Mouse (Mus musculus) neural tube, embryonic 13.5 days (tissue): Measurements from ENCODE around the gene Slc25a4. TPM values are rescaled to one million over a fixed set of nuclear protein-coding genes. Genes with fewer than 3 reads are reported as not detected.
"Not testable (repeated sequence)": the region's sequence is repeated elsewhere in the genome, so short reads cannot be mapped to it uniquely, and the experiment has no call there.

Experiments used
- ATAC-seq: fragments of 200-750 bp; cut with Nextera tagmentation; 2 replicates; pipeline ENCODE4 v1.8.0; 2017; ENCODE audit warnings: low read depth, mild to moderate bottlenecking, moderate TSS enrichment, moderate library complexity
- H3K27ac ChIP-seq: fragments of 300-500 bp; sonication (generic); replicated peaks from 2 replicates; pipeline ENCODE4 v1.5.1; 2015; ENCODE audit warnings: moderate library complexity, mild to moderate bottlenecking, inconsistent platforms
- H3K27me3 ChIP-seq: fragments of 300-500 bp; sonication (generic); 2 replicates; pipeline ENCODE4 v1.6.1; 2015; ENCODE audit warnings: mild to moderate bottlenecking, inconsistent platforms
- H3K36me3 ChIP-seq: fragments of 300-500 bp; sonication (generic); 2 replicates; pipeline ENCODE4 v1.6.1; 2015; ENCODE audit warnings: mild to moderate bottlenecking, inconsistent platforms
- H3K4me1 ChIP-seq: fragments of 300-500 bp; sonication (generic); replicated peaks from 2 replicates; pipeline ENCODE4 v1.6.1; 2015; ENCODE audit warnings: inconsistent platforms
- H3K4me2 ChIP-seq: fragments of 300-500 bp; sonication (generic); 2 replicates; pipeline ENCODE4 v1.6.1; 2015; ENCODE audit warnings: inconsistent platforms, mild to moderate bottlenecking, moderate library complexity
- H3K4me3 ChIP-seq: fragments of 300-500 bp; sonication (generic); 2 replicates; pipeline ENCODE4 v1.5.1; 2015; ENCODE audit warnings: mild to moderate bottlenecking, inconsistent platforms
- H3K9ac ChIP-seq: fragments of 300-500 bp; sonication (generic); 2 replicates; pipeline ENCODE4 v1.6.1; 2015; ENCODE audit warnings: moderate library complexity, mild to moderate bottlenecking, inconsistent platforms
- H3K9me3 ChIP-seq: fragments of 300-500 bp; sonication (generic); 2 replicates; pipeline ENCODE4 v1.6.1; 2016; ENCODE audit warnings: inconsistent platforms
- WGBS: fragments of 180-500 bp; shearing (Covaris S2); methylation state at CpG from one replicate; pipeline ENCODE4 v1.1.7; 2015; 5-methylcytosine and 5-hydroxymethylcytosine counted together
- polyA plus RNA-seq: library from polyadenylated mRNA; unstranded; fragments of >200 nt; fragmentation: Nextera tagmentation; extraction: Ambion mirVana; gene quantifications from 2 replicates; pipeline ENCODE4 v1.2.1, GENCODE M21; 2015

The Slc25a4 gene
- polyA plus RNA-seq, result 856 and 869 TPM in 2 replicates

- under 1% methylated on average over 81 of the region's 84 CpGs for WGBS
- Histone ChIP-seq H3K4me1 (peaks cover 47% of the 10 kb centered on the region), H3K9me3 (no peaks in the 10 kb centered on the region), H3K27ac (peak within 1 kb of the TSS; percentile 99), H3K4me2 (peak within 1 kb of the TSS; percentile 91), H3K27me3 (no peaks in the 10 kb centered on the region), H3K9ac (peak within 1 kb of the TSS; percentile 93), H3K36me3 (peaks cover 36% of the 10 kb centered on the region), H3K4me3 (peak within 1 kb of the TSS; percentile 79)
- ATAC-seq, result peak; percentile 98
Measured at GRCm38 (mm10) chr8:46210404-46211315, at the start of gene Slc25a4. TSS of gene Slc25a4 (minus strand) at chr8:46211284.

DNA sequence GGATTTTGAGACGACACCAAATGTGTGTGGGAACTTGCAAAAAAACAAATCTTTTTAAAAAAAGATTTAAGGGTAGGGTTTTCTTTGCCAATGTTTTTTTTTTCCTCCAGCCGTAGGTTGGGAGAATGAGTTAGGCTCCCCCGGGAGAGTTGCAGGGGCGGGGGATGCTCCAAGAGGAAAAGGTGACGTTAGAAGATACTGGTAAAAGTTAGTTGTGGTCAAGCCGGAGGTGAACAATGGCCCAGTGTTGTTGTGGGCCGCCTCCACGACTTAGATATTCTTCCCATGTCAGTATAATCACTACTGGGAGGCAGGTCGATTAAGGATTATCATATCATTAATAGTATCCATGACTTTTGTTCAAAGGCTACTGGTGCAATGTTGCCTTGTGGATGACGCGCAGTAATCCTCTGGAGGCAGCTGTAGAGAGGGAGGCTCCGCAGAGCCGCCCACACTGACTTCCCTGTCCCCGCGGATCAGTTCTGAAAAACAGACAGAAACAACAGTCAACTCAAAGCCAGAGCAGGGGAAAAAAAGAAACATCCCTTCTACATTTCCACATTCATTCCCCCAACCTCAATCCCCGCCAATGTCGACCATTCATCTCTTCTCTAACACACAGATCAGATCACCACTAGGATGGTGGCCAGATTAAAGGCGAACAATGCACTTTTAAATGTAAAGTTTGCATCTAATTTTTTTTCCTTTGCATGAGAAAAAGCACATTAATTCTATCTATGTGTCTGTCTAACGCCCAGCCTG is 47.0 kb upstream of the Slc25a4 start:
- Histone ChIP-seq H3K9ac (no peak overlapping the region), H3K9me3 (no peaks in the 10 kb centered on the region), H3K27me3 (no peaks in the 10 kb centered on the region), H3K4me1 (0 out of 2 replicates have a peak, but pooled peaks cover 5% of the 10 kb centered on the region), H3K27ac (no peak overlapping the region), H3K36me3 (no peaks in the 10 kb centered on the region), H3K4me3 (no peak overlapping the region), H3K4me2 (no peak overlapping the region)
- ATAC-seq, result no peak
- 50% methylated on average over 19 of the region's 19 CpGs for WGBS

- ATAC-seq, result no peak
- Histone ChIP-seq H3K36me3 (no peaks in the 10 kb centered on the region), H3K4me2 (peak overlapping the region; percentile 32; the same call in 1 of the 2 replicates), H3K27ac (no peak overlapping the region), H3K9ac (no peak overlapping the region), H3K27me3 (no peaks in the 10 kb centered on the region), H3K4me1 (peaks cover 8% of the 10 kb centered on the region; the same call in 1 of the 2 replicates), H3K4me3 (no peak overlapping the region), H3K9me3 (no peaks in the 10 kb centered on the region)
- 69% methylated on average over 13 of the region's 13 CpGs for WGBS
Measured at GRCm38 (mm10) chr8:46252456-46252855, 41.4 kb upstream of the Slc25a4 start.

DNA sequence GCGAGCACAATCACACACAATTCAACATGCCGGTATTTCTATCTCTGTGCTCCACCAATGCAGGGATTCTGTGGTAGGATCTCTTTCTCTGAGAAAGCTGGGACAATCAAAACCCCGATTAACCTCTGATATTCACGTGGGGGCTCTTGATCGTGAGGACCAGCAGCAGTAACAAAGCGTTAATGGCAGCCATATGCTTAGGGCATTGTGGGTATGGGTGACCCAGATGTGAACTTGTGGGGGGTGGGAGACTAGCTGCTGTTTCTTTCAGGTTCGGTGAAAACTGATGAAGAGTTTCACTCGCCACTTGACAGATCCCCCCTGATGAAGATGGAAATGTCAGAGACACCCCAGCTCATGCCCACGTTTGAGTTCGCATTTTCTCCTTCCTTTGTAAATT is 40.5 kb upstream of the Slc25a4 start:
- no peaks in the 10 kb centered on the region for H3K36me3 ChIP-seq
- H3K27ac ChIP-seq, result no peak overlapping the region
- no peak overlapping the region for H3K4me3 ChIP-seq
- WGBS, result 34% methylated on average over 10 of the region's 10 CpGs
- ATAC-seq, result no peak
- H3K9ac ChIP-seq, result no peak overlapping the region; the same call in 1 of the 2 replicates
- no peaks in the 10 kb centered on the region for H3K27me3 ChIP-seq
- peaks cover 8% of the 10 kb centered on the region; the same call in 1 of the 2 replicates for H3K4me1 ChIP-seq
- no peaks in the 10 kb centered on the region for H3K9me3 ChIP-seq
- H3K4me2 ChIP-seq, result peak overlapping the region; percentile 32

- Histone ChIP-seq H3K4me3 (no peak overlapping the region), H3K4me2 (no peak overlapping the region), H3K36me3 (no peaks in the 10 kb centered on the region), H3K27me3 (no peaks in the 10 kb centered on the region), H3K9ac (no peak overlapping the region), H3K9me3 (no peaks in the 10 kb centered on the region), H3K27ac (no peak overlapping the region), H3K4me1 (peaks cover 4% of the 10 kb centered on the region)
- no peak for ATAC-seq
- 16% methylated on average over 11 of the region's 11 CpGs for WGBS
Measured at GRCm38 (mm10) chr8:46246346-46246745, 35.3 kb upstream of the Slc25a4 start.

DNA sequence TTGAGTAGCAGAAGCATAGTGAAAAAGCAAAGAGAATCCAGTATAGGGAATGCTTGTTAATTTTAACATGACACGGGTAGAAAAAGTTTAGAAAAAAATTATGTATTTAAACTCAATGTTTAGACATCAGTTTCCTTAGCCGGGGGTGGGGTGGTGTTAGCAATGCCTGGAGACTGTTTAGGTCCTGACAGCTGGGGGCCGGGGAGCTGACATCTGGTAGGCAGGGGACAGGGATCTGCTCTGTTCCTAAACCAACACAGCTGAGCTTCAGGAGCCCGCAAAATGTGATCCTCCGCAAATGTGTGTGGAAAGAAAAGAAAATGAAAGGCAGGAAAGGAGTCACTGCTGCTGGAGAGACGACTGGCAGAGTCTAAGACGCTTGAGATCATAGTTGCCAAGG is 31.9 kb upstream of the Slc25a4 start:
- 55% methylated on average over 7 of the region's 7 CpGs for WGBS
- H3K36me3 ChIP-seq, result no peaks in the 10 kb centered on the region
- no peaks in the 10 kb centered on the region for H3K9me3 ChIP-seq
- no peak overlapping the region for H3K9ac ChIP-seq
- no peak for ATAC-seq
- H3K4me3 ChIP-seq, result no peak overlapping the region
- H3K27ac ChIP-seq, result no peak overlapping the region
- no peak overlapping the region for H3K4me2 ChIP-seq
- peaks cover 16% of the 10 kb centered on the region for H3K27me3 ChIP-seq
- no peaks in the 10 kb centered on the region; the same call in 1 of the 2 replicates for H3K4me1 ChIP-seq

DNA sequence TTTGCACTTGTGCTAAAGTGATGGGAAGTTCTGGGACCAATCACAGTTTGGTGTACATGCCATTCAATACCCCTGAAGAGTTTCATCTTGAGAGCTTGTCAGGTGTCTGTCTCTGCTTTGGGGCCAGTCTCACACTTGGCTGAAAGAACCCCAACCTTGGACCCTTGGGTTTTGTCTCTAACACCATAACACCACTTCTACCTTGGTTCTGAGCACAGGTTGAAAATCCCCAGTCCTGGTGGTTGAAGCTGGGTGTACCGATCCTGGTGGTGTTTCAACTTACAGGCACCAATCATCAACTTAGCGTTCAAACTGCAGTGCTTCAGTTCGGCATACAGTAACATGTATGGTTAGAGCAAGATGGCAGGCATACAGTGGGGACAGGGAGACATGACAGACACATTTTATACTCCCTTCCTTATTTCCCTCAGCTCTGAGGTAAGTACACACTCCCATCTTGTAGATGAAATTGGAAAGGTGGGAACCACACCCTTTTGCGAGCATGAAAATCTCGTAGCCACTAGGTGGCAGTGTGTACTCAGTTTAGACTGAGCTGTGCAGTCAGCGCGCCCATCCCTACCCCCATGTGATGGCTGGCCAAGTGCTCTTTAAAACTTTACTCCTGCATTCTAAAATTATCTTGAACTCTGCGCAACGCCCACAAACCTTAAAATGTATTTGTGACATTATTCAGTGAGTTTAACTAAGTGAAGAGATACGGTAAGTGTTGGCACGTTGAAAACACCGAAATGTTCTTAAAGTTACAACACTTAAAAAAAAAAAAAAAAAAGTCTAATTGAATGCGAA is 30.7 kb upstream of the Slc25a4 start:
- H3K4me3 ChIP-seq, result no peak overlapping the region

DNA sequence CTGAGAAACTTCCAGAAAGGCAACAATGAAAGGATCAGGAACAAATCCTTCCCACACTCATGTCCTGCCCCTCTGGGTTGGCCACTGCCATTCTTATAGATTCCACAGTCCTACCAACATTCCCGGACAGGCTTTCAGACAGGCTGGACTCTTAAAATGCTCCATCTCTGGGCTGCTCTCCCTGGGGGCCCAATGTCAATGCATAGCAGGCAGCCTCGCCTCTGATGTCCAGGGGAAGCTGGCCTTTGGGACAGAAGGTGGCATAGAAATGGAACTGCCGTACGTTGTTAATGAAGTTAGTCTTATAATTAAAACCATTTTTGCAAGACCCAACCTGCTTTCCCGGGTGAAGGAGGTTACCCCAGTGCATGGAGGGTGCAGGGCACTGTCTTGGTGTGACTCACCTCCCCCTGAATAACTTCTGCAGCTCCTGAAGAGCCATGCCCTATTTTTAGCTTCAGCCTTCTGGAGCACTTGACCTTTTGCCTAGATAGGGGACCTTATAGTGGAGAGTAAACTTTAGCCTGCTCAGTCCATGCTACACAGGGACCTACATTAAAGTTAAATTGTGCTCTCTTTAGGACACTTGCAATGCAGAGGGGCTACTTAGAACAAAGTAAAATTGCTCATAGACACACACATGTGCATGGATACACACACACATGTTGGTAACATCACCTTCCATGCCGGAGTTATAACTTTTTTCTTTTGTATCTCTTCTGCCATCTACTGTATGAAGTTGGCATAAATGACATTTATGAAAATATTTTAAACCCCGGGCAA is 25.5 kb upstream of the Slc25a4 start:
- no peaks in the 10 kb centered on the region for H3K4me1 ChIP-seq
- no peak overlapping the region for H3K9ac ChIP-seq
- 72% methylated on average over 7 of the region's 7 CpGs for WGBS
- H3K9me3 ChIP-seq, result no peaks in the 10 kb centered on the region
- H3K27ac ChIP-seq, result no peak overlapping the region
- H3K27me3 ChIP-seq, result peaks cover 19% of the 10 kb centered on the region
- H3K4me2 ChIP-seq, result no peak overlapping the region
- no peak for ATAC-seq
- no peak overlapping the region for H3K4me3 ChIP-seq
- H3K36me3 ChIP-seq, result no peaks in the 10 kb centered on the region

More for the DNA sequence above, 30.7 kb upstream of the Slc25a4 start:
- WGBS, result 37% methylated on average over 13 of the region's 13 CpGs
- H3K4me2 ChIP-seq, result no peak overlapping the region
- peaks cover 19% of the 10 kb centered on the region for H3K27me3 ChIP-seq
- H3K9me3 ChIP-seq, result no peaks in the 10 kb centered on the region
- H3K9ac ChIP-seq, result no peak overlapping the region
- no peak overlapping the region for H3K27ac ChIP-seq
- no peaks in the 10 kb centered on the region; the same call in 1 of the 2 replicates for H3K4me1 ChIP-seq
- no peaks in the 10 kb centered on the region for H3K36me3 ChIP-seq
- peak; percentile 71 for ATAC-seq

GRCm38 (mm10) chr8:46234736-46235135 is 23.7 kb upstream of the Slc25a4 start:
- ATAC-seq, result no peak
- H3K4me2 ChIP-seq, result no peak overlapping the region
- peaks cover 9% of the 10 kb centered on the region; the same call in 1 of the 2 replicates for H3K27me3 ChIP-seq
- 81% methylated on average over 4 of the region's 4 CpGs for WGBS
- no peaks in the 10 kb centered on the region for H3K36me3 ChIP-seq
- H3K4me1 ChIP-seq, result no peaks in the 10 kb centered on the region
- no peak overlapping the region for H3K4me3 ChIP-seq
- no peaks in the 10 kb centered on the region for H3K9me3 ChIP-seq
- no peak overlapping the region for H3K9ac ChIP-seq
- no peak overlapping the region for H3K27ac ChIP-seq

DNA sequence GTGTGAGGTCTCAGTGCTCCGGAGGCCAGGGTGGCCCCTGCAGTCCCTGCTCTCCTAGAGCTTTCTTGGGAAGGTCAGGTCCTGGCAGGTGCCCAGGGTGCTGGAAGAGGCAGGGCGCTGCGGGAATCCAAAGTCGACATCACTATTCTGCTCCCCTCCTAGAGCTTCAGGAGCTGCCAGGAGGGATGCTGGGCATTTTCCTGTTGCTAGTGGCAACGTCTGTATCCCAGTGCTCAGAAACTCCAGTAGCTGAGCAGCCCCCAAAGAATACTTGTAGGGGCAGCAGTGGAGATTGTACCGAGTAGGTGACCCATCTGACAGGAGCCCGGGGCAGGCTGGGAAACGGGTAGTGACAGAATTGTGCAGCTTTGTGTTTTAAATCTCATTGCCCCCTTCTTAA is 21.7 kb upstream of the Slc25a4 start:
- Histone ChIP-seq H3K27ac (no peak overlapping the region), H3K9me3 (no peaks in the 10 kb centered on the region), H3K4me3 (no peak overlapping the region), H3K27me3 (0 out of 2 replicates have a peak, but pooled peaks cover 1% of the 10 kb centered on the region), H3K4me1 (no peaks in the 10 kb centered on the region), H3K9ac (no peak overlapping the region), H3K36me3 (no peaks in the 10 kb centered on the region), H3K4me2 (no peak overlapping the region)
- no peak for ATAC-seq
- WGBS, result 56% methylated on average over 8 of the region's 8 CpGs

DNA sequence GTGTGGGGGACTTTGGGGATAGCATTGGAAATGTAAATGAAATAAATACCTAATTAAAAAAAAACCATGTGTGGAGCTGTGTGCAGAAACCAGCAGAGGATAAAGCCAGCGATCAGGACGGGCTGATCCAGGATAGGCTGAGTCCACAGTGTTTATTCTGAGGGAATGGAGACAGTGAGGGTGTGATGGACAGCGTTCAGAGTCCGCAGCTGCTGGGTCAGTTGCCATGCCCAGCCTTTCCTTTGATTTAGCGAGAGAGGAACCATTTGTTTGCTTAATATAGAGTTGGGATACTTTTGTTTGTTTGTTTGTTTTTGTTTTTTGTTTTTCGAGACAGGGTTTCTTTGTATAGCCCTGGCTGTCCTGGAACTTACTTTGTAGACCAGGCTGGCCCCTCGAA is 20.9 kb upstream of the Slc25a4 start:
- H3K27me3 ChIP-seq, H3K27ac ChIP-seq, H3K9ac ChIP-seq, H3K4me1 ChIP-seq, H3K4me3 ChIP-seq, H3K9me3 ChIP-seq, H3K36me3 ChIP-seq, H3K4me2 ChIP-seq, ATAC-seq: not testable (repeated sequence)
- WGBS, result 85% methylated on average over 7 of the region's 7 CpGs
